Mouse (Mus musculus) brain, embryonic 14.5 days (tissue): ENCODE results near the gene Abcc9.

ENCODE experiments used
- CTCF ChIP-seq: fragments of 200-500 bp; IDR thresholded peaks from 2 replicates; pipeline ENCODE4 v1.5.1; 2012; ENCODE audit warnings: inconsistent platforms, mild to moderate bottlenecking, moderate library complexity, borderline replicate concordance; ENCODE audit not compliant: insufficient read depth, insufficient read length; ENCODE audit errors: extremely low read depth
- POLR2A ChIP-seq: fragments of 200-500 bp; IDR thresholded peaks from 2 replicates; pipeline ENCODE4 v1.6.1; 2012; ENCODE audit warnings: mild to moderate bottlenecking, inconsistent platforms, borderline replicate concordance; ENCODE audit not compliant: poor library complexity, insufficient read depth, insufficient read length, severe bottlenecking; ENCODE audit errors: extremely low read depth

DNA sequence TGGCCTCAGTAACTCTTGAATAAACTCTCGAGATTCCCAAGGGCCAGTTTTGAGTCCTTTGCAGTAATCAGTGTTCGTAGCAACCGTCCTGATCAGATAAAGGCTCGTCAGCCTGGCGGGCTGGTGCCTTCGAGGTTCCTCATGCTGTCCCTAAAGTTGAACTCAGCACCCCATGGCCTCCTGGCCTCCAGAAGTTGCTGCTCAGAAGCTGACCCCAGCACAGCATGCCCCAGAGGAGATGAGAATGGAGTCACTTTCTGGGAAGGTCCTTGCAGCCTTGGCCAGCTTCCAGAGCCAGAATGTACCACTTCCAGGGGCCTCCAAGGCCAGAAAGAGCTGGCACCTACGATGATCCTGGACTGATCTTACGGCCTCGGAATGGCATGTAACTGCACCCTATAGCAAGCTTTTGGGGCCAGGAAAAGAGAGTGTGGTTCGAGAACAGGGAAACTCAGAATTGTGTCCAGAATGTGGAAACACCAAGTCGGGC lies 1.4 kb upstream of the Abcc9 start:
- TF ChIP-seq CTCF (no peak), POLR2A (no peak)
